Mouse (Mus musculus): ENCODE measurements at regions not wholly inside any gene's neighbourhood (a gene's known extent, or its start where the extent isn't known, plus 50 kb on each side); places are given as distances from the start of the nearest gene placed in this dataset.

DNA sequence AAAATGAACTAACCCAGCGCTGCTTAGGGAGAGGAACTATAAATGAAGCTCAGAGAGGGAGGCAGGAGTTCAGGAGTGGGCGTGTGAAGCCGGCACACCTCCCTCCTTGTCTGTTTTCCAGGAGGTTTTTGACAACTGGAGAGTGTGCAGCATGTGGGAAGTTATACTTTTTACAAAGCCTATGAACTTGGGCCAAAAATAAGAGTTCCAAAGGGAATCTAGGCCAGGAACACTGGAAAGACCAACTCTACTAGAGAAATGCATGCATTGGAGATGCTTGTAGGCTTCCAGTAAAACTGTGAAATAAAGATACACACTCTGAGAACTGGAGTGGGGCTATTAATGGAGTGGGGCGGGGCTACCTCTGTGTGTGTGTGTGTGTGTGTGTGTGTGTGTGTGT, 411.3 kb upstream of the Atp11b start:
- Histone ChIP-seq H3K27ac (ENCODE audit: insufficient read depth, low read depth, low read length) (no peak overlapping the region), H3K4me1 (ENCODE audit: control insufficient read depth, insufficient read depth, low read length) (no peaks in the 10 kb centered on the region), H3K4me3 (ENCODE audit: insufficient read depth, low read length) (no peak overlapping the region)
- TF ChIP-seq POLR2A (IDR thresholded peaks at IDR 0.05; ENCODE audit: borderline replicate concordance, low read depth, low read length) (no peak), CTCF (IDR thresholded peaks at IDR 0.05; ENCODE audit: low read depth, low read length) (no peak)

GRCm38 (mm10) chr3:35343936-35344335, 410.0 kb upstream of the Atp11b start:
- H3K4me3 ChIP-seq (ENCODE audit: insufficient read depth, low read length), result no peak overlapping the region
- H3K27ac ChIP-seq (ENCODE audit: insufficient read depth, low read depth, low read length), result no peak overlapping the region
- TF ChIP-seq CTCF (IDR thresholded peaks at IDR 0.05; ENCODE audit: low read depth, low read length) (no peak), POLR2A (IDR thresholded peaks at IDR 0.05; ENCODE audit: borderline replicate concordance, low read depth, low read length) (no peak)
- no peaks in the 10 kb centered on the region for H3K4me1 ChIP-seq (ENCODE audit: control insufficient read depth, insufficient read depth, low read length)

- TF ChIP-seq CTCF (IDR thresholded peaks at IDR 0.05; ENCODE audit: low read depth, low read length) (no peak), POLR2A (IDR thresholded peaks at IDR 0.05; ENCODE audit: borderline replicate concordance, low read depth, low read length) (no peak)
- no peaks in the 10 kb centered on the region for H3K4me1 ChIP-seq (ENCODE audit: control insufficient read depth, insufficient read depth, low read length)
- no peak overlapping the region for H3K27ac ChIP-seq (ENCODE audit: insufficient read depth, low read depth, low read length)
- H3K4me3 ChIP-seq (ENCODE audit: insufficient read depth, low read length), result no peak overlapping the region
These were observed 404.8 kb upstream of the Atp11b start for GRCm38 (mm10) chr3:35349114-35349513.

GRCm38 (mm10) chr3:35353442-35353841, 400.5 kb upstream of the Atp11b start:
- no peak overlapping the region for H3K27ac ChIP-seq (ENCODE audit: insufficient read depth, low read depth, low read length)
- H3K4me1 ChIP-seq (ENCODE audit: control insufficient read depth, insufficient read depth, low read length), result no peaks in the 10 kb centered on the region
- no peak overlapping the region for H3K4me3 ChIP-seq (ENCODE audit: insufficient read depth, low read length)
- no peak for TF ChIP-seq POLR2A (IDR thresholded peaks at IDR 0.05; ENCODE audit: borderline replicate concordance, low read depth, low read length)
- TF ChIP-seq CTCF (IDR thresholded peaks at IDR 0.05; ENCODE audit: low read depth, low read length), result no peak

- Histone ChIP-seq H3K27ac (ENCODE audit: insufficient read depth, low read depth, low read length) (no peak overlapping the region), H3K4me1 (ENCODE audit: control insufficient read depth, insufficient read depth, low read length) (no peaks in the 10 kb centered on the region), H3K4me3 (ENCODE audit: insufficient read depth, low read length) (no peak overlapping the region)
- TF ChIP-seq POLR2A (IDR thresholded peaks at IDR 0.05; ENCODE audit: borderline replicate concordance, low read depth, low read length), result no peak
- no peak for TF ChIP-seq CTCF (IDR thresholded peaks at IDR 0.05; ENCODE audit: low read depth, low read length)
These were observed 400.0 kb upstream of the Atp11b start for GRCm38 (mm10) chr3:35353920-35354319.

DNA sequence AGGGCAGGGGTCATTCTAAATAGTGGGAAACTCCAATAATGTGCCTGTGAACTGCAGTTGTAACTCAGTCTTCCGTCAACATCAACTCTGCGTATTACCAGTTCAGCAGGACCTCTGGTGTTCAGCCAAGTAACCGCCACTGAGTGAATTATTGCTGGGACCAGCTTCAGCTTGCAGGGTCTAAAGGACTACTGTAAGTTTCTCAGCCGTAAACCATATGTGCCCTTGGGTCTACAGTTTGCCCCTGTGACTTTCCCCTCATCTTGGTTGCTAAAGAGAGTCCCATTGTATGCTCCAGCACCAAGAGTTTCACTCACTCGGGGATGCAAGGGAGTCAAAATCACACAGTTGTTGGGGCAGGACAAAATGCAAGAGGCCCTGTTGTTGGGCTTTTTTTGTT, 399.6 kb upstream of the Atp11b start:
- no peak for TF ChIP-seq CTCF (IDR thresholded peaks at IDR 0.05; ENCODE audit: low read depth, low read length)
- no peak overlapping the region for H3K4me3 ChIP-seq (ENCODE audit: insufficient read depth, low read length)
- H3K4me1 ChIP-seq (ENCODE audit: control insufficient read depth, insufficient read depth, low read length), result no peaks in the 10 kb centered on the region
- H3K27ac ChIP-seq (ENCODE audit: insufficient read depth, low read depth, low read length), result no peak overlapping the region

DNA sequence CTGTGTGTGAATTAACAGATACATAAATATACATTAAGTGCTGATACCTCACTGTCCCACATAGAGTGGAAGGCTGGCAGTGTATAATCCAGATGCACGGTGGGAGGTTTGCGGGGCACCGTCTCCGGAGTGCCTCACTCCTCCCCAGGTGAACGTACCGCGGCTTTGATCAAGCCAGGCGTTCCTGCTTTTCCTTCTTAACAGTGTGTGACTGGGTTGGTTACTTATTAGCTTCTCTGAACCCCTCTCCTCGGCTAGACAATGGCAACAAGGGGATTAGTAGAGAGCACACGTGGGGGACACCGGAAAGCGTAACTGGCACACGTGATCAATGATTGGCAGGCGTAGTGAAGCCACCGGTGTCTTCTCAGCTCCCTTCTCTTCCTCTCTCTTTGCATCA, 396.8 kb upstream of the Atp11b start:
- H3K4me3 ChIP-seq (ENCODE audit: insufficient read depth, low read length), result no peak overlapping the region
- H3K27ac ChIP-seq (ENCODE audit: insufficient read depth, low read depth, low read length), result no peak overlapping the region
- H3K4me1 ChIP-seq (ENCODE audit: control insufficient read depth, insufficient read depth, low read length), result no peaks in the 10 kb centered on the region
- no peak for TF ChIP-seq POLR2A (IDR thresholded peaks at IDR 0.05; ENCODE audit: borderline replicate concordance, low read depth, low read length)
- TF ChIP-seq CTCF (IDR thresholded peaks at IDR 0.05; ENCODE audit: low read depth, low read length), result no peak

- Histone ChIP-seq H3K27ac (ENCODE audit: insufficient read depth, low read depth, low read length) (no peak overlapping the region), H3K4me1 (ENCODE audit: control insufficient read depth, insufficient read depth, low read length) (no peaks in the 10 kb centered on the region), H3K4me3 (ENCODE audit: insufficient read depth, low read length) (no peak overlapping the region)
- no peak for TF ChIP-seq POLR2A (IDR thresholded peaks at IDR 0.05; ENCODE audit: borderline replicate concordance, low read depth, low read length)
- TF ChIP-seq CTCF (IDR thresholded peaks at IDR 0.05; ENCODE audit: low read depth, low read length), result no peak
These were observed 395.4 kb upstream of the Atp11b start for GRCm38 (mm10) chr3:35358541-35358940.

DNA sequence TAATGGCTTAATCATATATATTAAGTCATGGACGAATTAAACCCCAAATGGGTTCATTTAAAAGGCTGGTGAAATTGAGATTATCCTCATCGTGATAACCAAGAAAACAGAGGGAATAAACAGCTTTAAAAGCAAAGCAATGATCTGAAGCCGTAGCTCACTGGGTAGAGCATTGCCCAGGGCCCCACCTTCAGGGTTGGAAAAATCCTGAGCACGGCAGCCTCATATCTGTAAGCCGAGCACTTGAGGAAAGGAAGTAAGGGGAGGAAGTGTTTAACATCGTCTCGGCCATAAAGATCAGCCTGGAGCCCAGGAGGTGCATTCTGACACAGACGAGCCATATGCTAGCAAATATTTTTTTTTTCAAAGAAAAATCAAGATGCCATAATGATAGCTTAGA, 394.6 kb upstream of the Atp11b start:
- no peak overlapping the region for H3K27ac ChIP-seq (ENCODE audit: insufficient read depth, low read depth, low read length)
- no peak overlapping the region for H3K4me3 ChIP-seq (ENCODE audit: insufficient read depth, low read length)
- H3K4me1 ChIP-seq (ENCODE audit: control insufficient read depth, insufficient read depth, low read length), result no peaks in the 10 kb centered on the region
- TF ChIP-seq POLR2A (IDR thresholded peaks at IDR 0.05; ENCODE audit: borderline replicate concordance, low read depth, low read length), result no peak

DNA sequence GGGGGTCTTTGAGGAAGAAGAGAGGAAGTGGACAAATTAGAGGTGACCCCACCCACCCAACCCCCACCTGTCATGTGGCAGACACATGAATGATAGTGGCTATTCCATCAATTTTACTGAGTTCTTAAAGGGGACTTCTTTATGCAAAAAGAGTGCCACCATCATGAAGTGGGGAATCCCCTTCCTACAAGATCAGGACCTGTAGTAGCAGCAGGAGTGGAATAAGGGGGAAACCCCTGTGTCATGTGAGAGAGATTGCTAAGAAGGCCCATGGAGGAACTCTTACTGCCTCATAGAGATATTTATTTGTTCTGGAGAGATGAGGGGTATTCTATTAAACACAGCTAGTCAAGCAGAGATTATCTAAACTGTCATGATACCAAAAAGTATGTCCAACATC, 393.4 kb upstream of the Atp11b start:
- TF ChIP-seq POLR2A (IDR thresholded peaks at IDR 0.05; ENCODE audit: borderline replicate concordance, low read depth, low read length), result no peak
- TF ChIP-seq CTCF (IDR thresholded peaks at IDR 0.05; ENCODE audit: low read depth, low read length), result no peak
- Histone ChIP-seq H3K4me1 (ENCODE audit: control insufficient read depth, insufficient read depth, low read length) (no peaks in the 10 kb centered on the region), H3K27ac (ENCODE audit: insufficient read depth, low read depth, low read length) (no peak overlapping the region), H3K4me3 (ENCODE audit: insufficient read depth, low read length) (no peak overlapping the region)

- Histone ChIP-seq H3K4me1 (ENCODE audit: control insufficient read depth, insufficient read depth, low read length) (no peaks in the 10 kb centered on the region), H3K27ac (ENCODE audit: insufficient read depth, low read depth, low read length) (no peak overlapping the region), H3K4me3 (ENCODE audit: insufficient read depth, low read length) (no peak overlapping the region)
- TF ChIP-seq CTCF (IDR thresholded peaks at IDR 0.05; ENCODE audit: low read depth, low read length) (no peak), POLR2A (IDR thresholded peaks at IDR 0.05; ENCODE audit: borderline replicate concordance, low read depth, low read length) (no peak)
These were observed 392.8 kb upstream of the Atp11b start for GRCm38 (mm10) chr3:35361086-35361485.

All from bone marrow macrophage, adult 2 months (primary cell).